Mouse (Mus musculus): Measurements from ENCODE around the gene Tiam2.

- TF ChIP-seq GATA1 (IDR thresholded peaks at IDR 0.05; ENCODE audit: borderline replicate concordance, low read length) (no peak), FLI1 (IDR thresholded peaks at IDR 0.05; ENCODE audit: low read length) (no peak)
Measured at GRCm38 (mm10) chr17:3435299-3435698, 108.9 kb downstream of the Tiam2 start.

Data from megakaryocyte, embryonic 14.5 days (primary cell).